Mouse (Mus musculus): ENCODE measurements around the gene Smc5.

The Smc5 gene

GRCm38 (mm10) chr19:23188986-23189385 is 84.7 kb downstream of the Smc5 start:
- DNase-seq, result no peak

DNA sequence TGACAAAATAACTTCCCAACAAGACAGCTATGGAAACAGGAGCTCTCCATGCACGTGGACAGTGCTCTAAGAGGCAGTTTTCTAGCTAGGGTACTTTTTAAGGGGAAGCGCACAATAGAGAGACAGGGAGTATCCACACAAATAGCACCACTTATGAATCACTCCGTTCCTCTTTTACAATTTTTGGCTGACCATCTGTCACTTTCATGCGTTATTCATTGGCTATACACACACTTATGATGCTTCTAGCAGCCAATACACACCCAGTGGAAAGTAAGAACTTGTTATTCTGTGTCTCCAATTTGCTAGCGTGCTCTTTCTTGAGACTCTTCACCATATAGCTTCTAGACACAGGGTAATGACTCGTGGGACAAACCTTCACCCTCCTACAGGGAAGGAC is 86.0 kb downstream of the Smc5 start:
- DNase-seq, result no peak

DNA sequence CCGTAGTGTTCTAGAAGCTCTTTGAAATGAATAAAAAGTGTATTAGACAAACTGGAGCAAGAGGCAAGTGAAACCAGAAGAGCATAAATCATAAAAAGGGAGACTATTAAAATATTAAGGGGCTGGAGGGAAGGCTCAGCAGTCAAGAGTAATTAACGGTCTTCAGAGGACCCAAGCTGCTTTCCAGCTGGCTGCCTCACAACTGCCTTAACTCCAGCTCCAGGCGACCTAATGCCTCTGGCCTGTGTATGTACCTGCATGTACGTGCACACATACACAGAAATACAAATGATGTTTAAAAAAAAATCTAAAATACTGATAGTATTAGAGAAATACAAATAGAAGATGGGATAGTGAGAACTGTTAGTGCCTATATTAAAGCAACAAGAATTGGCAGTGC is 89.6 kb downstream of the Smc5 start:
- DNase-seq, result no peak

- no peak for DNase-seq
These were observed 90.2 kb downstream of the Smc5 start for GRCm38 (mm10) chr19:23183493-23183892.

DNA sequence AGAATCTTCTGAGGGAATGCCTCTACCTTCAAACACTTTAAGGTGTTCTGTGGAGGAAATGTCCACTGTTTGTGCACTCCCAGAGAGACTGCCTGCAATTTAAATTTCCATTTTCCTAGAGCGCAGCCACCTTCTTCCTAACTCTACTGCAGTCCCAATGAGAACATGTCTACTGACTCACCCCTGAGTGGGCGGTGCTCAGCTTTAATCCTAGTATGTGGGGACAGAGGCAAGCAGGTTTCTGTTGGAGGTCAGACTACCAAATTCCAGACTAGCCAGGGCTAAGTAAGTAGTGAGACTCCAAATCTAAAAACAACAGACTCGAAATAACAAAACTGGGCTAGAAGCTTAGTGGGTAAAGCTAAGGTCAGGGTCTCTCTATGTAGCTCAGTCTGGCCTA is 95.2 kb downstream of the Smc5 start:
- no peak for DNase-seq

GRCm38 (mm10) chr19:23175511-23175910 is 98.2 kb downstream of the Smc5 start:
- no peak for DNase-seq

GRCm38 (mm10) chr19:23175090-23175489 is 98.6 kb downstream of the Smc5 start:
- DNase-seq, result no peak

- peak in 1 of 2 experiments; percentile 36 for DNase-seq
These were observed 102.6 kb downstream of the Smc5 start for GRCm38 (mm10) chr19:23171136-23171535.

DNA sequence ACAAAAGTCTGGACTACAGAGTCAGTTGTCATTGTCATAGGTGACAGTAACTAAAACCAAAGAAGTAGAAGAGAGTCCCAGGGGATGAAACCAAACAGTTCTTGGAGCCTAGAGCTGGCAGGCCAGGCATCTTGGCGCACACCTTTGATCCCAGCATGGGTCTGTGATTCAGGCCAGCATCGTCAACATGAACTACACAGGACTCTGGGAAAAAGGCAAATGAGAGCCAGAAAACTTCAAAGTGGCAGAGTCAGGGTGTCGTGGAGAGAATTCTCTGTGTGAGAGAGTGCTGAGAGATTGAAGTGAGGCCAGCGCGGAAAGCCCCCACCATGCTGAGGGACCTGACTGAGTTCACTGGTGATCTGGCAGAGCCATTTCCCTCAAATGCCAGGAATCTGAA is 103.2 kb downstream of the Smc5 start:
- DNase-seq, result peak; percentile 75 to 88

- no peak for DNase-seq
These were observed 104.0 kb downstream of the Smc5 start for GRCm38 (mm10) chr19:23169659-23170050.

DNA sequence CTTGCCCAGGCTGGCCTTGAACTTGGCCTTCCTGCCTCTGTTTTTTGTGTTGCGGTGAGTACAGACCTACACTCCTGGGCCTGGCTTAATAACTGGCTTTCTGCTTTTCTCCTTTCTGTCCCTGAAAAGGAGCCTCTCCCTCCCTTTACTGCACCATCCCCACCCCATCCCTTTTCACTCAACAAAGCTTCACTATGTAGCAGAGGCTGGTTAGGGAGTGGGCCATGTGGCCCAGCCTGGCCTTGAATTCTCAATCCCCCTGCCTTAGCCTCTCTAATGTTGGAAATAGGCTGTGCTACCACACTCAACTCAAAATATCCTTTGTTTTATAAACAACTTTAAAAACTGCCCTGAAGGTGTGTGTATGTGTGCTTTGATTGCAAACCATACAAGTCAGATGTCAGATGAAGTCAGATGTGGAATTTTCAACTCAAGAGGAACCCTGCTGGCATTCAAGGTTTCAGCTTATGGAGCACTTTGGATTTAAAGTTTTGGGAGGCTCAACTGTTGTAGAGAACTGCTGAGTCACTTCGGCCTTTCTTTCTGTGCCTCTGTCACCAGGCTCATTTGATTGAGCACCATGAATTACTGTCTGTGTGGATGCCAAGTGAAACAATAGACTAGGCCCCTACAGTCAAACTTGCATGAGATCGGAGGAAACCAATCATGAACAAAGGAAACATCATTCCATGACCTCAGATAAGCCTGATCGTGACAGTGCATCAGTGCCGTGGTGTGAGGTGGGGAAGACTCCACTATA is 104.6 kb downstream of the Smc5 start:
- DNase-seq, result peak in 1 of 2 experiments; percentile 9

DNA sequence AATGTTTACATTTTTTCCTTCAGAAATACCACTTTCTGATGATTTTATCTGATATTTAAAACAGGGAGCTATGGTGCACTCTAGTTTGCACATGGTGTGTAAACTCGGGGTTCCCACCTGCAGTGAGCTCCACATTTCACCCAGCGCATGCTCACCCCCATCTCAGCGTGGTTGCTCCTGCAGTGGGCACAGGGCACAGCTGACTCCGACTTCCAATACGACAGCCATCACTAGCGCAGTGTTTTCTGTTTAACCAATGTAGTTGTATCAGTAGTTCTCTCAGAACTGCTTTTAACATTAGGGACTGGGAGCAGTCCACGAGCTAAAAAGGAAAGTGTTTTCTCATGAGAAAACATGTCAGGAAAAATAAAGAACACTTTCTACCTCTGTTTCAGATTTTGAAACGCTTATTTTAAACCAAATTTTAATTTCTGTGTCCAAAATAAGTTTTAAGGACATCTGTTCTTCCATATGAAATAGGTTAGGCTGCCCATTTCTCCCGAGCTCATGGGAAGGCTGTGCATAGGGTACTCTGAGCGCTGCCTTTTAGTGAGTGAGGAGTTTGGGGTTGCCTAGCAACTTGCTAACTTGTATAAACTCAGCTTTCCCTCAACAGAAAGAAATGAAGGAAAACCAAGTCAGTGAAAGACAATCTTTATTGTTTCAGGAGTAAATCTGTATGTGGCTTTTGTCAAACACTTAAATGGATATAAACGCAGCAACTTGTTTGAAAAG is 107.0 kb downstream of the Smc5 start:
- no peak for DNase-seq

- no peak for DNase-seq
These were observed 109.0 kb downstream of the Smc5 start for GRCm38 (mm10) chr19:23164651-23165240.

- DNase-seq, result no peak
These were observed 110.3 kb downstream of the Smc5 start for GRCm38 (mm10) chr19:23163361-23163760.

DNA sequence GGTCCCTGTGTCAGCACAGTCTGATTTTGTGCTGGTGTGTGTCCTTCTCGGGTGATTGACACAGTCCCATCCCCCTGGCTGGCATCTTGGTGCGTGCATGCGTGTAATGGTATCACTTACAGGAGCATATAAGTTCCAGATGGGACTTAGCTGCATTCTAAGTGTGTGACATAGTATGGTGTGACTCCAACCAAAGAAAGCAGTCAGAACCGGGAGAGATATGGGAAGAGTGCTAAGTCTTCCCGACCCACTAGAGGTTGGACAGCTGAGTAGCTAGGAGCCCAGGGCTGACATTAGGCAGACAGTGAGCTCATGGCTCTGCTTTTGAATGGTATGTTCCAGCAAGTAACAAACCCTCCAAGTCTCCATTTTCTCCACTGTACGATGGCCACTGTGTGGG is 110.8 kb downstream of the Smc5 start:
- DNase-seq, result no peak

DNA sequence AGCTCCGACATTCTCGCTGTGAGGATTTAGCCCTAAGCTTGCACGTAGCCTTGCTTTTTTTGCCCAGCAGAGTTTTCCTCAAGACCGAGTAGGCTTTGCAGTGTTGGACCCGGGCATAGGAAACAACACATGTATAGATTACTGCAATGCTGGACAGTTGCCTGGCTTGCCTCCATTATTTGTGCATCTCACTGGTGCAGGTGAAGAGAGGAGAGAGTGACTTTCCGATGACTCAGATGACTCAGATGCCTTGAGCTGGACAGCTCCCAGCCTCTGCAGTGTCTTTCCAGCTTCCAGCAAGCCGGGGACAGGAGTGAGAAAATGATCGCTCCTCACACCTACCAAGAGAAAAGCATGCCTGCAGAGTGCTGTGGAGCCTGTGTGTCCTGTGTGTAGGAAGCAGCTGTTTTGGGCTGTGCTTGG is 111.3 kb downstream of the Smc5 start:
- DNase-seq, result no peak

- peak in 1 of 2 experiments; percentile 26 for DNase-seq
These were observed 113.8 kb downstream of the Smc5 start for GRCm38 (mm10) chr19:23159780-23160395.
